Mouse (Mus musculus) heart, embryonic 13.5 days (tissue): ENCODE measurements at regions not wholly inside any gene's neighbourhood (a gene's known extent, or its start where the extent isn't known, plus 50 kb on each side); places are given as distances from the start of the nearest gene placed in this dataset.

Source experiments
- ATAC-seq: fragments of 200-750 bp; cut with Nextera tagmentation; 2 replicates; pipeline ENCODE4 v1.8.0; 2017; ENCODE audit warnings: moderate TSS enrichment; ENCODE audit not compliant: insufficient number of reproducible peaks, low FRiP score, low TSS enrichment; ENCODE audit errors: extremely low read depth
- H3K27ac ChIP-seq: fragments of 300-500 bp; sonication (generic); replicated peaks from 2 replicates; pipeline ENCODE4 v1.5.1; 2015; ENCODE audit warnings: moderate library complexity, mild to moderate bottlenecking, inconsistent platforms
- H3K27me3 ChIP-seq: fragments of 300-500 bp; sonication (generic); replicated peaks from 2 replicates; pipeline ENCODE4 v1.6.1; 2015; ENCODE audit warnings: mild to moderate bottlenecking, inconsistent platforms
- H3K36me3 ChIP-seq: fragments of 300-500 bp; sonication (generic); 2 replicates; pipeline ENCODE4 v1.6.1; 2015; ENCODE audit warnings: mild to moderate bottlenecking, inconsistent platforms
- H3K4me1 ChIP-seq: fragments of 300-500 bp; sonication (generic); 2 replicates; pipeline ENCODE4 v1.6.1; 2015; ENCODE audit warnings: inconsistent platforms
- H3K4me2 ChIP-seq: fragments of 300-500 bp; sonication (generic); 2 replicates; pipeline ENCODE4 v1.6.1; 2015; ENCODE audit warnings: inconsistent platforms, mild to moderate bottlenecking, moderate library complexity
- H3K4me3 ChIP-seq: fragments of 300-500 bp; sonication (generic); 2 replicates; pipeline ENCODE4 v1.5.1; 2015; ENCODE audit warnings: moderate library complexity, mild to moderate bottlenecking, inconsistent platforms
- H3K9ac ChIP-seq: fragments of 300-500 bp; sonication (generic); 2 replicates; pipeline ENCODE4 v1.6.1; 2015; ENCODE audit warnings: inconsistent platforms, mild to moderate bottlenecking, moderate library complexity
- H3K9me3 ChIP-seq: fragments of 300-500 bp; sonication (generic); 2 replicates; pipeline ENCODE4 v1.6.1; 2016; ENCODE audit warnings: inconsistent platforms
- WGBS: fragments of 180-500 bp; shearing (Covaris S2); methylation state at CpG from one replicate; pipeline ENCODE4 v1.1.7; 2015; ENCODE audit warnings: mixed read lengths; 5-methylcytosine and 5-hydroxymethylcytosine counted together

DNA sequence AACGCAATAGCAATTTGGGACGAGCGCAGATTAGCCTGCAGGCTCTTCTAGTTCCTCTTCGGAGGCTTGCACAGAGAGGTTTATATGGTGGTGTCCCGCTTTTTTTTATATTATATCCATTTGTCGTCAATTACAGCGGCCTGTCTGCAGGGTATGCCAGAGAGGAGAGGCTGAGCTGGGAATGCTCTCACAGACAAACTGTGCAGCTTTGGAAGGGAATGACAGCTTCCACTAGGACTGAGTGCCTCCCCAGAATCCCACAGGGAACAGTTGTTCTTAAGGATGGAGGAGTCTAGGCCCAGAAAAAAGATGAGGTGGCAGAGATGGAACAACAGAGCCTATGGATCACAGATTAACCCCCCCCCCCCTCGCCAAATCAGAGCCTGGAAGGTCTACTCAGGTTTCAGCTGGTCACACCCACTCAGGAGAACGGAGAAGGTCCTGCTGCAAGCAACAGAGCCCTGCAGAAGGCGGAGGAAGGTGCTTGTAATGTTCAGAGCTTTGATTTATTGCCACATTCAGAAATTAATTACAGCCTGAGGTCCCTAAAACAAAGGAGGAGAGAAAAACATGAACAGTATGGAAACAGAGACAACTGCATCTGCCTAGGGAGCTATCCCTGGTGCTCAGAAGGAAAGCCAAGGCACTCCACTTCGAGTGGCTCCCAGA is 275.7 kb downstream of the Ajap1 start:
- Histone ChIP-seq H3K36me3 (no peaks in the 10 kb centered on the region), H3K27me3 (peaks cover 21% of the 10 kb centered on the region), H3K9ac (no peak overlapping the region), H3K9me3 (no peaks in the 10 kb centered on the region), H3K27ac (no peak overlapping the region), H3K4me2 (no peak overlapping the region), H3K4me3 (no peak overlapping the region), H3K4me1 (no peaks in the 10 kb centered on the region)
- ATAC-seq = no peak
- WGBS = 53% methylated on average over 11 of the region's 11 CpGs

DNA sequence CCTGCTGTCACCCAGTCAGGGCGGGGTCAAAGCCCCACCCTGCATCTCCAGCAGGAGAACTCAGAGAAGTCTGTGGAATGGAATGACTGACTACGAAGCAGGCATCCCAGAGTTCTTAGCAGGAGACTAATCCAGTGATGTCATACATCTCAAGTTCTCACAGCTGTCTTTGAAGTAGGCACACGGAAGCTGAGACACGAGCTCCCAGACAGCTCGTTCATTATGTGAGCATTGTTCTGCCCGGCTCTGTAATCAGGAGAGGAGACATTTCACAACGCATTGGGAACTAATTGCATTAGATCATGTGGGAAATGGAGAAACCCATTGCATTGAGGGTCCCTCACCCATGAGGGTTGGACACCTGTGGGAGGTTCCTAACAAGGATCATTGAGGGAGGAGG is 277.8 kb downstream of the Ajap1 start:
- Histone ChIP-seq H3K36me3 (no peaks in the 10 kb centered on the region), H3K4me3 (no peak overlapping the region), H3K9ac (no peak overlapping the region), H3K4me1 (no peaks in the 10 kb centered on the region), H3K4me2 (no peak overlapping the region), H3K9me3 (no peaks in the 10 kb centered on the region), H3K27me3 (peaks cover 22% of the 10 kb centered on the region), H3K27ac (no peak overlapping the region)
- ATAC-seq = no peak
- WGBS = 42% methylated on average over 7 of the region's 7 CpGs

DNA sequence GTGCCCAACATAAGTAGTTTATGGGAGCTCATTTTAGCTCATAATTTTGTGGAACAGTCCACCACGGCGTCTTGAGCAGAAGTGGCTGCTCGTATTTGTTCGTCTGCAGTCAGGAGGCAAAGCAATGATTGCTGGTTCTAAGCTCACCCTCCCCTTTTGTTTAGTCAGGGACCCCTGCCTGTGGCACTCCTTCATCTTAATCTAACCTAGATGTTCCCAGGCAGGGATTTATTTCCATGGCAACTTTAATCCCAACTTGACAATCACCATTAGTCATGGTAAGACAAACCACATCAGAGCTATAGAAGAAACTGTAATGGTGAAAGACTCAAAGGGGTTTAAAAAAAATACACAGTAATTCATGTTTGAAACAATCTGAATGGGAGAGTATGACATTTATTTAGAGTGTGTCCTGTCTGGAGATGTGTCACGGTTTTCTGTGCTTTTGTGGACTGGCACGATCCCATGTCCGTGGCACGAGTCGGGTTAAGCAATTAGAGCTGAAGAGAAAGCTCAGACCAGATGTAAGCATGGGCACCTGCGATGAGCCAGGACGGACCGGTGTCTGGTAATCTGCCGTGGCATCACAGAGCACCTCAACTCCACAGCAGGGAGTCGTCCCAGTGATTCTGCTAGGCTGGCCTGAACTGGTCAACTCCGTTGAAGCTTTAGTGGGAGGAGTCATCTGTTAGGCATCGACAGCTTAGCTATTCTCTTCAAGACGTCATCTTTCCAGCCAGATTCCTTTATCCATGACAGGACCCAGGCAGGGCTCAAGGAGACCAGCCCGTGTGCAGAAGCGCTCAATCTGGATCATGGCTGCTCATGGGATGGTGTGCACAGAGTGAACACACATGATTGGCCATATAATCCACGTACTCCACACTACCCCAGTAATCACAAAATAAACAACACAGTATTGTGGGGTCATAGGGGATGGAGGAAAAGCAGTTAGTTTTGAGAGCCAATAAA is 281.5 kb downstream of the Ajap1 start:
- Histone ChIP-seq H3K4me3 (no peak overlapping the region), H3K36me3 (no peaks in the 10 kb centered on the region), H3K27me3 (peaks cover 22% of the 10 kb centered on the region), H3K9me3 (peaks cover 12% of the 10 kb centered on the region; the same call in 1 of the 2 replicates), H3K9ac (no peak overlapping the region), H3K27ac (no peak overlapping the region), H3K4me1 (no peaks in the 10 kb centered on the region), H3K4me2 (no peak overlapping the region)
- 72% methylated on average over 20 of the region's 20 CpGs for WGBS
- no peak for ATAC-seq

DNA sequence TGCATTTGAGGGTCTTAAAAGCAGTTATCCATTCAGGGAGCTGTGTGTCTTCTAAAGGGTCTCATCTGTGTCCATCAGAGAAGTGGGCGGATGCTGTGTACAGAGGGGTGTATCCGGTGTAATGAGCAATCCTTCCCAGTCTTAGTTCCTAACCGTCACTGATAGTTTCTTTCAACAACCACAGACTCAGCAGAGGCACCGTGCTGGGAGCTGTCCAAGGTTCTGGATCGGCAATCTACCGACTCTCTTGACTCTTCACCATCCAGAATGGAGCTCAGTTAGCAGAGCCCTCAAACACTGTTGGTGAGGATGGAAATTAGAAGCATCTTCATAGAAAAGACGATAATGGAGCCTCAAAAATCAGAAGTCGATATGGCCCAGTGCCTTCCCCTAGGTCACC is 293.1 kb downstream of the Ajap1 start:
- H3K4me3 ChIP-seq = no peak overlapping the region
- H3K9me3 ChIP-seq = no peaks in the 10 kb centered on the region
- ATAC-seq = no peak
- H3K27ac ChIP-seq = no peak overlapping the region
- no peak overlapping the region for H3K4me2 ChIP-seq
- peaks cover 14% of the 10 kb centered on the region for H3K4me1 ChIP-seq
- no peak overlapping the region for H3K9ac ChIP-seq
- 3% methylated on average over 8 of the region's 8 CpGs for WGBS
- H3K27me3 ChIP-seq = peaks cover 40% of the 10 kb centered on the region
- no peaks in the 10 kb centered on the region for H3K36me3 ChIP-seq

DNA sequence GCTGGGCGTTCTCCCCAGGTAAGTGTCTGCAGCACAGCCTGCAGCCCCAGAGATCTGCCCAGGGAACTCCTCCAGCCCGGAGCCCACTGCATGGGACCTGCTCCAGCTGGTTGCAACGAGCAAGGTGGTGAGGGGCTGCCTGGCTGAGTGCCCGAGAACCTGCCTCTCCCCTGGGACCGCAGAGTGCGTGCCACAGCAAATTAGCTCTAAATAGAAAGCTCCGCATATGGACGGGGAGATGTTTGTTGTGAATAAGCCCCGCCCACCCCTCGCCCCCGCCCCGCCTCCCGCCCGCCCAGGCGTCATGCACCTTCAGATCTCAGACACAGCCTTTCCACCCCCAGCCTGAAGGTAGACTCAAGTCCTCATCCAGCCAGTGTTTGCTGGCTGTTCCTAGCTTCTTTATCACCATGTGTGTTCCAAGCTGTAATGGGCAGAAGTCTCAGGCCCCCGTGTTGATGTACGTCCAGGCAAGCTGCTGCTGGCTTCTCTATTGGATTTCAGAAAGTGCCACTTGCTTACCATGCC is 294.0 kb downstream of the Ajap1 start:
- Histone ChIP-seq H3K4me3 (no peak overlapping the region), H3K27me3 (peaks cover 41% of the 10 kb centered on the region), H3K9ac (no peak overlapping the region), H3K9me3 (no peaks in the 10 kb centered on the region), H3K36me3 (no peaks in the 10 kb centered on the region), H3K27ac (no peak overlapping the region), H3K4me2 (peak overlapping the region; percentile 28), H3K4me1 (peaks cover 14% of the 10 kb centered on the region)
- WGBS = 1% methylated on average over 17 of the region's 17 CpGs
- ATAC-seq = no peak

DNA sequence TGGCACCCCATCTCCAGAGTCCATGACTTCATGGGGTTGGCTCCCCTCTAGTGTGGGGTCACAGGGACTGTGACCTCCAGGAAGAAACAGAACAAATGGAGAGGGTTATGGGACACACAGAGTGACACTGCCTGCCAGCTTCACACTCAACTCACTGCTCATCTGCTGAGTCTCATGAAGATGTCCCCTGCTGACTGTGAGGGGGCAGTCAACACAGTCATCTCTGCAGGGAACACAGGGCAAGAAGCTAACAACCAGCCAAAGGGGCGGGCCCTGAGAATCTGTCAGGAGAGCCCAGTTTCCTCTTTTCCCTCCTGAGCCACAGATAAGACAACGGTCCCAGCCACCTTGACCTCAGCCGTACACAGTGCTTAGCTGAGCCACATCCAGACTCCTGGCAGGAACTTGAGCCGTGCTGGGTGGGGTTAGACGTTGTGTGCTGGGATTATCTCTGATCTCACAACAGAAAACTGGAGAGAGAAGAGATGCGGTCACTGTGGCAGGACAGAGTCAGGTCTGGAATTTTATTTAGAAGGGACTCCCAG is 294.6 kb downstream of the Ajap1 start:
- Histone ChIP-seq H3K27ac (no peak overlapping the region), H3K9me3 (no peaks in the 10 kb centered on the region), H3K4me2 (peak overlapping the region; percentile 28), H3K9ac (no peak overlapping the region), H3K4me3 (no peak overlapping the region), H3K27me3 (peaks cover 41% of the 10 kb centered on the region), H3K36me3 (no peaks in the 10 kb centered on the region), H3K4me1 (peaks cover 14% of the 10 kb centered on the region)
- under 1% methylated on average over 6 of the region's 6 CpGs for WGBS
- no peak for ATAC-seq

DNA sequence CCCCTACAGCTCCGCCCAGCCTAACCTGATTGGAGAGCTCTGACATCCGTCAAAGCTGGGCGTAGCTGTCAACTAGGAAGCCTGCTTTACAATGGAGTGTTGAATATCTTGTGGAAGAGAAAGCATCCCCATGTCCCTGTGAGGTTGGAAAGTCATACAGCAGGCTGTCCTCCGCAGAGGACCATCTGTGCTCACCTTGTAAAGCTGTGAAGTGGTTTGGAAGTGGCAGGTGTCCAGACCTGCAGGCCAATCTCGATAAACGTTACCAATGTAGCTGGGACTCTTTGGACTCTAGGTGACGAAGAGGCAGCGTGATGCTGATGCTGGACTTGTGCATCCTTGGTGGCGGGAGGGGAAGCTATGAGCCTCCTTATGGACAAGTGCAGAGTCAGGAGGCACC is 305.1 kb downstream of the Ajap1 start:
- peaks cover 7% of the 10 kb centered on the region for H3K9me3 ChIP-seq
- no peak overlapping the region for H3K9ac ChIP-seq
- H3K4me2 ChIP-seq = no peak overlapping the region
- H3K4me1 ChIP-seq = 0 out of 2 replicates have a peak, but pooled peaks cover 3% of the 10 kb centered on the region
- no peak overlapping the region for H3K4me3 ChIP-seq
- H3K36me3 ChIP-seq = no peaks in the 10 kb centered on the region
- peaks cover 8% of the 10 kb centered on the region; the same call in 1 of the 2 replicates for H3K27me3 ChIP-seq
- H3K27ac ChIP-seq = no peak overlapping the region
- no peak for ATAC-seq
- 73% methylated on average over 9 of the region's 9 CpGs for WGBS

DNA sequence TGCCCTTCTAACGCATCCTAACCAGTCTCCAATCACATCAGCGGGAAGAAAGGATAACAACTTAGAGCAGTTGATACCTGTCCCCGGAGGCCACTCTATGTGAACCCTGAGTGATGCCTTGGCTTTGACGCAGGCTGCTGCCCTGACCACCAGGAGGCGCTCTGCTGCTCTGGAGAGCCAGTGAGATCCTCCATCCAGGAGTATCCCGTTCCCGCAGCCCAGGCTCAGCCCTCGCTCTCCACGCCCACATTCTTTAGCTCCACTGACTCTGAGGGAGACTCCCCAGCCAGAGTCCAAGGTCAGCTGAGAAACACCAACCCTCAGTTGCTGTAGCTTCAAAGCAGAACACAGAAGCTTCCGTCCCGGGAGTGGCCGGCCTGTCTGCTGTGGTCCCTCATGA is 307.0 kb downstream of the Ajap1 start:
- 0 out of 2 replicates have a peak, but pooled peaks cover 3% of the 10 kb centered on the region for H3K4me1 ChIP-seq
- peaks cover 10% of the 10 kb centered on the region for H3K9me3 ChIP-seq
- H3K27ac ChIP-seq = no peak overlapping the region
- WGBS = 2% methylated on average over 12 of the region's 12 CpGs
- no peak for ATAC-seq
- H3K27me3 ChIP-seq = 0 out of 2 replicates have a peak, but pooled peaks cover 4% of the 10 kb centered on the region
- no peaks in the 10 kb centered on the region for H3K36me3 ChIP-seq
- no peak overlapping the region for H3K4me3 ChIP-seq
- H3K9ac ChIP-seq = no peak overlapping the region
- no peak overlapping the region; the same call in 1 of the 2 replicates for H3K4me2 ChIP-seq

DNA sequence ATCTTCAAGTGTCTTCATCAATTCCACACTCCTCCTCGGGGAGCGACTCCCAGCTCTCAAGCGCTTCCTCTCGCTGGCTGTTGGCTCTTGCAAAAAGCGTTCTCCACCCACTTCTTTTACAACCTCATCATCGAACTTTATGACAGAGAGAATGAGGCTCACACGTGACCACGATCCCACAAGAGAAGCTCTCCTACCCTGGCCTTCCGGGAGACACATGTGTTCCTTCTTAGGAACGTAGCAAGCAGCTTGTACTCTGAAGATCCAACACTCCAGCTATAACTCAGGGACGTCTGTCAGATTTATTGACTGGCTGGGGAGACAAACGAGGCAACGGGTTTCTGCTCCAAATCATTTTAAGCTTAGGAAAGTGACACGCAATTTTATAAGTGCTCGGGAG is 307.5 kb downstream of the Ajap1 start:
- H3K4me3 ChIP-seq = no peak overlapping the region
- H3K9me3 ChIP-seq = peaks cover 10% of the 10 kb centered on the region
- no peaks in the 10 kb centered on the region for H3K36me3 ChIP-seq
- no peak for ATAC-seq
- no peak overlapping the region for H3K9ac ChIP-seq
- H3K4me1 ChIP-seq = 0 out of 2 replicates have a peak, but pooled peaks cover 3% of the 10 kb centered on the region
- 81% methylated on average over 15 of the region's 15 CpGs for WGBS
- no peak overlapping the region for H3K4me2 ChIP-seq
- H3K27ac ChIP-seq = no peak overlapping the region
- H3K27me3 ChIP-seq = 0 out of 2 replicates have a peak, but pooled peaks cover 4% of the 10 kb centered on the region

DNA sequence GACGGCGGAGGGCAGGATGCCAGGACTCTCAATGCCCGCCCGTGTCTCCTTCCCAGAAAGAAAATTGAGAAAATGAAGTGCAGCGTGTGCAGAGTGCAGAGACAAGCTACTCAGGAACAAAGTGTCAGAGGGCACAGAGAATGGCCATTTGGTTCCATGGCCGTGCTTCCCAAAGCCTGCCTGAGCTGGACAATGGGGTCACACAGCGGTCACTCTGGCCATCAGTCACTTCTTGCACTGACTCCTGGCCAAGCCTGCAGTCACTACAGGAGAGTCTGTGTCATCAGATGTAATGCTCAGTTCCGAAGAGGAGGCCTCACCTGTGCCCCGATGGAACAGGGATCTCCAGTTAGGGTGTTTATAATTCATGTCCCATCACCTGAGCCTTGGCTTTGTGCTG is 312.6 kb downstream of the Ajap1 start:
- WGBS = 75% methylated on average over 9 of the region's 9 CpGs
- Histone ChIP-seq H3K4me2 (no peak overlapping the region), H3K4me3 (no peak overlapping the region), H3K36me3 (no peaks in the 10 kb centered on the region), H3K27ac (no peak overlapping the region), H3K9me3 (peaks cover 16% of the 10 kb centered on the region), H3K27me3 (0 out of 2 replicates have a peak, but pooled peaks cover 2% of the 10 kb centered on the region), H3K9ac (no peak overlapping the region), H3K4me1 (no peaks in the 10 kb centered on the region)
- no peak for ATAC-seq

DNA sequence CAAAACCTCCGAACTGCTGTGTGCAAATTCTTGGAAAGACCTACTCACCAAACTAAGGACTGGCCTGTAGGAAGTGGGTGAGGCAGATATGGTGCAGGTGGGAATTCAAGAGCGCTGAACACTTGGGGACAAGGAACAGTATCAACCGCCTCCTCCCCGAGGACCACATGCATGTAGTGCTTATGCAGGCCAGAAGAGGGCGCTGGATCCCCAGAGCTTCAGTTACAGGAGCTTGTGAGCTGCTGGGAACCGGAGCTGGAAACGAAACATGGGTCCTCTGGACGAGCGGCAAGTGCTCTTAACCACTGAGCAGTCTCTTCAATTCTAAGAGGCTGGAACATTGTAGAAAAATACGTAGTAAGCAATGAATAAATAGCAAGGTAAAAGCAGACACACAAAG is 317.8 kb downstream of the Ajap1 start:
- Histone ChIP-seq H3K9ac (no peak overlapping the region), H3K4me3 (no peak overlapping the region), H3K27me3 (no peaks in the 10 kb centered on the region), H3K4me2 (no peak overlapping the region), H3K4me1 (no peaks in the 10 kb centered on the region), H3K36me3 (no peaks in the 10 kb centered on the region), H3K27ac (no peak overlapping the region), H3K9me3 (peaks cover 20% of the 10 kb centered on the region)
- ATAC-seq = no peak
- 82% methylated on average over 10 of the region's 10 CpGs for WGBS
